Mouse (Mus musculus): ENCODE measurements at regions not wholly inside any gene's neighbourhood (a gene's known extent, or its start where the extent isn't known, plus 50 kb on each side); places are given as distances from the start of the nearest gene placed in this dataset.

DNA sequence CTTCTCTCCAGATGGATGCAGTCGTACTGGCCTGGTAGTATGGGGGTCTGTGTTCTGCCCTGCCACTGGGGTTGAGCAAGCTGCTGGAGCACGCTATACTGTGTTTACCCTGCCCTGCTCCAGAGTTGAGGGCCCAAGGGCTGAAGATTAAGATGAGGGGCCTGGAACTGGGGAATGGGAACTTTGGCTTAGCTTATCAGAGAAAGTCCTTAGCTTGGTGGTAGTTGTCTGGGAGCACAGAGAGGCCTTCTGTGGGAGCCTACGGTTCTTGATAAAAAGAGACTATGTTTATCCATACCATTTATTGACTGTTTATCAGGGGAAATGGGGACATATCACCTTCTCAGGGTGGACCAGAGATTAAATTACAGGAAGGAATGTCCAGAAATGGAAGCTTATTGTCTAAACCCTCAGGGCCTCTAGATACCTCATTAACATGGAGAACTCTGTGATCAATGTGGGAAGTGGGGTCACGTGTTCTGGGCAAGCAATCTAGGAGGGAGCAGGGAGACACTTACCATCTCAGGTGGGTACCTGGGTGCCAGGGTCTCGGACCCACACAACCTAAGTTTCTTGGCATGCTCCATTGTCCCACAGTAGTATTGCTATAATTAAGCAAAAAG is 58.7 kb downstream of the Mycn start:
- DNase-seq (ENCODE audit: low spot score in 2 of 2): no peak

GRCm38 (mm10) chr12:12878031-12878430 is 63.7 kb downstream of the Mycn start:
- DNase-seq (ENCODE audit: low spot score in 2 of 2): no peak

- DNase-seq (ENCODE audit: low spot score in 2 of 2): no peak
Observed at GRCm38 (mm10) chr12:12877539-12877938, 64.2 kb downstream of the Mycn start.

- no peak for DNase-seq (ENCODE audit: low spot score in 2 of 2)
Observed at GRCm38 (mm10) chr12:12875976-12876745, 65.6 kb downstream of the Mycn start.

DNA sequence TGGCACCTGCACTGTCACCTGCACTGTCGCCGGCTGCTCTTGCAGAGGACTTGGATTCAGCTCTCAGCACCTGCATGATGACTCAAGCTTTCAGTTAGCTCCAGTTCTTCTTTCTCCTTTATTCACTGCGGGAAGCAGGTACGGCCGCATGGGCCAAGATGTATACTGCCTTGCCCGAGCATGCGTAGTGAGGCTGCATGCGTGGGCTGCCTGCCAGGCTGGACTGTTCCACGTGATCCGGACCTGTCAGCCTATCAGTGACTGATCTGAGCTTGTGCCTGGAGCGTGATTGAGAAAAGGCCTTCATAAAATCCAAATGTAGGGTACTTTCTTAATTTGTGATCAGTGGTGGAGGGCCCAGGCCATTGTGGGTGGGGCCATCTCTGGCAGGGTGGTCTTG is 68.2 kb downstream of the Mycn start:
- DNase-seq (ENCODE audit: low spot score in 2 of 2): no peak

DNA sequence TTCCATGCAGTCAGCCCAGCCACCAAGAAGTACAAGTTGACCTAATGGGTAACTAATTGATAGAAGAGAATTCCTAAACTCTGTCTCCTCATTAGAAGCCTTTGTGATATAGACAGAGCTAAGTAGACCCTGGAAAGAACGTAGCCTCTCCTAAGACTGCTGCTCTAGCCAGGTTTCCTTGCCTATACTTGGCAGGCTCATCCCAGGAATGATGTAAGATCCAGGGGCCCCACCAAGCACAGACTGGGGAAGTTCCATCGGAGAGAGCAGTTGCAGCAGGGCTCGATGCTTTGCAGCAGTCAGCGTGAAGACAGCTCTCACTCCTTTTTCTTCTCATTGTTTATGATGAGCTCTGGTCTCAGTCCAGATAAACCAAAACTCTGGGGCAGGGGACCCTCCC is 68.7 kb downstream of the Mycn start:
- no peak for DNase-seq (ENCODE audit: low spot score in 2 of 2)

GRCm38 (mm10) chr12:12871272-12871671 is 70.4 kb downstream of the Mycn start:
- DNase-seq (ENCODE audit: low spot score in 2 of 2): no peak

DNA sequence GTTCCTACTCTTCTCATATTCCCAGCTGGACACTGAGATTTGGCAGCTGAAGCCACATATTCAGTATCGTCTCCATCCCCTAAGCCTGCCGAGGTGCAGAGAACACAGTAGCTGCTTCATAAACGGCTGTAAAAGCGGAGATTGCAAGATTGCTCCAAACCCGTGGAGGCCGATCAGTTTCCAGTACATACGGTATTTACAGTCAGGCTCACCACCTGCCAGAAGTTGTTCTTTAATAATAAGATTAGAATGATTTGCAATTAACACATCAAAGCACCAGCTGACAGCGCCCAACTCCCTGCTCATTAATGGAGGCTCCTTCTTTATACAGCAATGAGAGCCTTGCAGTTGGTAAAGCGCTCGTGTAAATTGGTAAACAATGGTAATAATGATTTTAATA is 75.1 kb downstream of the Mycn start:
- no peak for DNase-seq (ENCODE audit: low spot score in 2 of 2)

DNA sequence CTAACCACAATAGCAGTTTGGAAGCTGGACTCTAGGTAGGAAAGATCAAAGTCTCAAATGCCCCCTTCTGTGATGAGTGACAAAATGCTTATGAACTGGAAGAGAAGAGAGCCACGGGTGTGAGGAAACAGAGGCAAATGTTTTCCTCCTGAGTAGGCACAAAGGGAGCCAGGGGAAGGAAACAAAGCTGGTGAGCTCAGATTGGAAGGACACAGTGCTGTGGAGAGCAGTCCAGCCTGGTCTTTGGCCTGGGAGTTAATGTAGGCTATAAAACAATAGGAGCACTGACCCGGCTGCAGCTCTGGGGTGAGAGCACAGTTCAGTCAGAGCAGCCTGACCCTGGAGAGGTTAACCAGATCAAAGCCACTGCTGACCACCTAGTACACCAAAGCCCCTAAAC is 91.0 kb downstream of the Mycn start:
- DNase-seq (ENCODE audit: low spot score in 2 of 2): no peak

GRCm38 (mm10) chr12:12846716-12847115 is 95.0 kb downstream of the Mycn start:
- no peak for DNase-seq (ENCODE audit: low spot score in 2 of 2)

- no peak for DNase-seq (ENCODE audit: low spot score in 2 of 2)
Observed at GRCm38 (mm10) chr12:12842247-12842957, 99.3 kb downstream of the Mycn start.

DNA sequence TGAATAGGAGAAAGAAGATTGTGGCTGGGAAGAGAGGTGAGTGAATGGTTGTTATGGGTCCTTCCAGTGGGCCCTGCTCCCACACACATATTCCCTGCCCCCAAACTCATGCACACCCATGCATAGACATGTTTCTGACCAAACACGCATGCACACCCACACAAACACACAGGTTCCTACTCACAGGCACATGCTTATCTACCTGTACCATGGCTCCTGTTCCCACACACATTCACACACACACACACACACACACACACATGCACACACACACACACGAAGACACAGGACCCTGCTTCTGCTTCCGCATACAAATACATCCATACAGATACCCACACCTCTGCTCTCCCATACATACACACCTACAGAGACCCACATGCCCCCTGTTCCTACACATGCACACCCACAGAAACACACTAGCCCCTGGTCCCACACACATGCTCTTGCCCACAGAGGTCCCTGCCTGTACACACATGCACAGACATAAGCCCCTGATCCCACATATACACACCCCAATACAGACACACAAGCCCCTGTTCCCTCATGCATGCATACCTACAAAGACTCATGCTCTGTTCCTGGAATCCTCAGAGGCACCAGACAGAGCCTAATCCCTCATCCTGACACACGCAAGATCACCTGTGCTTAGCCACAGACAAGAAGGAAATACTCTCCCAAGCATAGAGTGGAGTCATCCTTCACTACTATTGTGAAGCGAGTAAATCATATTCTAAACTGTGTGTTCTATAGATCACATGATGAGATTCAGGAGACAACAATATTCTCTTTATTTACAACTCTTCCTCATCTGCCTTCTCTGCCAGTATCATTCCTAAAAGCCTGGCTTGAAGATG is 100.1 kb downstream of the Mycn start:
- no peak for DNase-seq (ENCODE audit: low spot score in 2 of 2)

GRCm38 (mm10) chr12:12840661-12841384 is 100.9 kb downstream of the Mycn start:
- no peak for DNase-seq (ENCODE audit: low spot score in 2 of 2)

- no peak for DNase-seq (ENCODE audit: low spot score in 2 of 2)
Observed at GRCm38 (mm10) chr12:12837775-12838174, 103.9 kb downstream of the Mycn start.

- DNase-seq (ENCODE audit: low spot score in 2 of 2): no peak
Observed at GRCm38 (mm10) chr12:12827821-12828641, 113.7 kb downstream of the Mycn start.

GRCm38 (mm10) chr12:12827379-12827778 is 114.3 kb downstream of the Mycn start:
- no peak for DNase-seq (ENCODE audit: low spot score in 2 of 2)

- DNase-seq (ENCODE audit: low spot score in 2 of 2): no peak
Observed at GRCm38 (mm10) chr12:12826431-12826830, 115.3 kb downstream of the Mycn start.

DNA sequence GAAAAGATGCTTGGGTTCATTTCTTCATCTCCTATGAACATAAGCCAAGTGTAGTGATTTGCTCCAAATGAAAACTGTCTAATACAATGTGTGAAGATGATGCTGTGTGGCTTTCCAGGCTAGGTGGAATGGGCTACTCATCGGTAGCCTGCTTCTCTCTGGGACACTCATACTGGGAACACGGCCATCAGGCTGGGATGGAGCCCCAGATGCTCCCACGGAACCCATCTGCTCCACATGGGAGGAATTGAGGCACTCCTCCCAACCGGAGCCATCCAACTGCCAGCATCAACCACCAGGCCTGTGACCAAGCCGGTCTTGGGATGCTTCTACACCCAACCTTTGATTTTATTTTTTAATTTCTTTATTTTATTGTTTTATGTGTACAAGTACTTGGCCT is 115.9 kb downstream of the Mycn start:
- DNase-seq (ENCODE audit: low spot score in 2 of 2): no peak

- DNase-seq (ENCODE audit: low spot score in 2 of 2): no peak
Observed at GRCm38 (mm10) chr12:12821473-12821872, 120.2 kb downstream of the Mycn start.
